Mouse (Mus musculus): ENCODE data around the gene Srrt. TPM values are rescaled to one million over a fixed set of nuclear protein-coding genes. Genes with fewer than 3 reads are reported as not detected.

The Srrt gene
- polyA plus RNA-seq, 1 experiment from 2014 or later: 97.0 TPM

GRCm38 (mm10) chr5:137348482-137349383, 41.3 kb upstream of the Srrt start:
- Histone ChIP-seq H3K27ac (ENCODE audit: low read length) (peak overlapping the region; percentile 98), H3K4me1 (ENCODE audit: control insufficient read depth, insufficient read depth, low read length) (peaks cover 39% of the 10 kb centered on the region)
- peak; percentile 46 for ATAC-seq (replicated peaks; ENCODE audit: extremely low read depth, insufficient read depth, low FRiP score)

GRCm38 (mm10) chr5:137347856-137348255, 40.4 kb upstream of the Srrt start:
- Histone ChIP-seq H3K4me3 (ENCODE audit: low read length) (no peak overlapping the region), H3K9me3 (replicated peaks; ENCODE audit: control insufficient read depth, low read length) (0 out of 2 replicates have a peak, but pooled peaks cover 3% of the 10 kb centered on the region), H3K27ac (ENCODE audit: low read length) (peak overlapping the region; percentile 98), H3K4me1 (ENCODE audit: control insufficient read depth, insufficient read depth, low read length) (peaks cover 35% of the 10 kb centered on the region), H3K27me3 (ENCODE audit: control insufficient read depth, insufficient read depth, low read length) (no peaks in the 10 kb centered on the region), H3K4me2 (ENCODE audit: low read depth, low read length) (peak overlapping the region; percentile 94; the same call in 1 of the 2 replicates), H3K9ac (ENCODE audit: low read length) (no peak overlapping the region), H3K36me3 (ENCODE audit: control insufficient read depth, insufficient read depth) (no peaks in the 10 kb centered on the region)
- no peak for ATAC-seq (replicated peaks; ENCODE audit: extremely low read depth, insufficient read depth, low FRiP score)
- WGBS: 22% methylated on average over 7 of the region's 7 CpGs

More at GRCm38 (mm10) chr5:137348482-137349383, 41.3 kb upstream of the Srrt start:
- Histone ChIP-seq H3K4me2 (ENCODE audit: low read depth, low read length) (peak overlapping the region; percentile 94), H3K9me3 (replicated peaks; ENCODE audit: control insufficient read depth, low read length) (0 out of 2 replicates have a peak, but pooled peaks cover 3% of the 10 kb centered on the region), H3K9ac (ENCODE audit: low read length) (peak overlapping the region; percentile 76), H3K27me3 (ENCODE audit: control insufficient read depth, insufficient read depth, low read length) (no peaks in the 10 kb centered on the region), H3K4me3 (ENCODE audit: low read length) (peak overlapping the region; percentile 90), H3K36me3 (ENCODE audit: control insufficient read depth, insufficient read depth) (0 out of 2 replicates have a peak, but pooled peaks cover 3% of the 10 kb centered on the region)
- WGBS: under 1% methylated on average over 33 of the region's 33 CpGs

DNA sequence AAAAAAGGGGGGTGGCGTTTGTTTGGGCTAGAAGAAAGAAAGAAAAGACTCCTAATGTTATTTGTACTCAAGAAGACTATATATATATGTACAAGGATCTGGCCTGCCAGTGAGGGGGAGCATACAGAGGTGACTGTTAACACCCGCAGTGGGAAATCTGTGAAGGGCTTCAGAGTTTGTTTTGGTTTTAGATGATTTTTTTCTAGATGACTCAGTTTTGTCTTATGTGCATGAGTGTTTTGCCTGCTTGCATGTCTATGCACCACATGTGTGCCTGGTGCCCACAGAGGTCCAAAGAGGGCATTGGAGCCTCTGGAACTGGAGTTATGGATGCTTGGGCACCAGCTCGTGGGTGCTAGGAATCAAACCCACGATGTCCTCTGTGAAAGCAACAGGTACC, 39.5 kb upstream of the Srrt start:
- no peaks in the 10 kb centered on the region for H3K27me3 ChIP-seq (ENCODE audit: control insufficient read depth, insufficient read depth, low read length)
- ATAC-seq (replicated peaks; ENCODE audit: extremely low read depth, insufficient read depth, low FRiP score): no peak
- peaks cover 26% of the 10 kb centered on the region for H3K4me1 ChIP-seq (ENCODE audit: control insufficient read depth, insufficient read depth, low read length)
- H3K9ac ChIP-seq (ENCODE audit: low read length): no peak overlapping the region
- no peaks in the 10 kb centered on the region for H3K36me3 ChIP-seq (ENCODE audit: control insufficient read depth, insufficient read depth)
- H3K4me2 ChIP-seq (ENCODE audit: low read depth, low read length): no peak overlapping the region
- WGBS: 79% methylated on average over 4 of the region's 4 CpGs
- no peak overlapping the region for H3K4me3 ChIP-seq (ENCODE audit: low read length)
- peak overlapping the region; percentile 36; the same call in 1 of the 2 replicates for H3K27ac ChIP-seq (ENCODE audit: low read length)
- H3K9me3 ChIP-seq (replicated peaks; ENCODE audit: control insufficient read depth, low read length): 0 out of 2 replicates have a peak, but pooled peaks cover 3% of the 10 kb centered on the region

GRCm38 (mm10) chr5:137346388-137346787, 38.9 kb upstream of the Srrt start:
- H3K4me2 ChIP-seq (ENCODE audit: low read depth, low read length): no peak overlapping the region

GRCm38 (mm10) chr5:137345821-137346220, 38.3 kb upstream of the Srrt start:
- Histone ChIP-seq H3K9ac (ENCODE audit: low read length) (peak overlapping the region; percentile 45; the same call in 1 of the 2 replicates), H3K4me3 (ENCODE audit: low read length) (0 out of 2 replicates have a peak overlapping the region, but pooled peaks have one; percentile 8), H3K4me2 (ENCODE audit: low read depth, low read length) (peak overlapping the region; percentile 43), H3K27me3 (ENCODE audit: control insufficient read depth, insufficient read depth, low read length) (no peaks in the 10 kb centered on the region), H3K27ac (ENCODE audit: low read length) (peak overlapping the region; percentile 19; the same call in 1 of the 2 replicates), H3K9me3 (replicated peaks; ENCODE audit: control insufficient read depth, low read length) (0 out of 2 replicates have a peak, but pooled peaks cover 3% of the 10 kb centered on the region), H3K36me3 (ENCODE audit: control insufficient read depth, insufficient read depth) (no peaks in the 10 kb centered on the region), H3K4me1 (ENCODE audit: control insufficient read depth, insufficient read depth, low read length) (peaks cover 18% of the 10 kb centered on the region)
- 13% methylated on average over 9 of the region's 9 CpGs for WGBS
- ATAC-seq (replicated peaks; ENCODE audit: extremely low read depth, insufficient read depth, low FRiP score): no peak

More at GRCm38 (mm10) chr5:137346388-137346787, 38.9 kb upstream of the Srrt start:
- peak overlapping the region; percentile 19; the same call in 1 of the 2 replicates for H3K27ac ChIP-seq (ENCODE audit: low read length)
- 0 out of 2 replicates have a peak, but pooled peaks cover 3% of the 10 kb centered on the region for H3K9me3 ChIP-seq (replicated peaks; ENCODE audit: control insufficient read depth, low read length)
- no peak overlapping the region for H3K9ac ChIP-seq (ENCODE audit: low read length)
- H3K36me3 ChIP-seq (ENCODE audit: control insufficient read depth, insufficient read depth): no peaks in the 10 kb centered on the region
- no peak overlapping the region for H3K4me3 ChIP-seq (ENCODE audit: low read length)
- peaks cover 22% of the 10 kb centered on the region for H3K4me1 ChIP-seq (ENCODE audit: control insufficient read depth, insufficient read depth, low read length)
- 68% methylated on average over 1 of the region's 1 CpGs for WGBS
- ATAC-seq (replicated peaks; ENCODE audit: extremely low read depth, insufficient read depth, low FRiP score): no peak
- H3K27me3 ChIP-seq (ENCODE audit: control insufficient read depth, insufficient read depth, low read length): no peaks in the 10 kb centered on the region

DNA sequence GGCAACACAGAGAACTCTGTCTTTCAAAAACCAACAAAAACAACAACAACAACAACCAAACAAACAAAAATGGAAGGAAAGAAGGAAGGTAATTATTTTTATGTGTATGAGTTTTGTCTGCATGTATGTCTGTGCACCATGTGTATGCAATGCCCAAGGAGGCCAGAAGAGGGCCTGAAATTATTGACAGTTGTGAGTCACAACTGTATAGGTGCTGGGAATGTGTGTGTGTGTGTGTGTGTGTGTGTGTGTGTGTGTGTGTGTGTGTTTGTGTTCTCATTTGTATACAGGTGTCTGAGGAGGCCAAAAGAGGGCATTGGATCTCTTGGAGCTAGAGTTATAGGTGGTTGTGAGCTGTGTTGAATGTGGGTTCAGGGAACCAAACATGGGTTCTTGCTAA, 36.4 kb upstream of the Srrt start:
- H3K4me1 ChIP-seq (ENCODE audit: control insufficient read depth, insufficient read depth, low read length): peaks cover 22% of the 10 kb centered on the region
- H3K4me2 ChIP-seq (ENCODE audit: low read depth, low read length): no peak overlapping the region
- ATAC-seq (replicated peaks; ENCODE audit: extremely low read depth, insufficient read depth, low FRiP score): no peak
- no peak overlapping the region for H3K4me3 ChIP-seq (ENCODE audit: low read length)
- H3K36me3 ChIP-seq (ENCODE audit: control insufficient read depth, insufficient read depth): no peaks in the 10 kb centered on the region
- H3K27ac ChIP-seq (ENCODE audit: low read length): no peak overlapping the region
- 0 out of 2 replicates have a peak, but pooled peaks cover 3% of the 10 kb centered on the region for H3K9me3 ChIP-seq (replicated peaks; ENCODE audit: control insufficient read depth, low read length)
- H3K27me3 ChIP-seq (ENCODE audit: control insufficient read depth, insufficient read depth, low read length): no peaks in the 10 kb centered on the region
- H3K9ac ChIP-seq (ENCODE audit: low read length): no peak overlapping the region

GRCm38 (mm10) chr5:137343412-137343811, 35.9 kb upstream of the Srrt start:
- Histone ChIP-seq H3K27ac (ENCODE audit: low read length) (no peak overlapping the region), H3K9ac (ENCODE audit: low read length) (no peak overlapping the region), H3K36me3 (ENCODE audit: control insufficient read depth, insufficient read depth) (no peaks in the 10 kb centered on the region), H3K9me3 (replicated peaks; ENCODE audit: control insufficient read depth, low read length) (0 out of 2 replicates have a peak, but pooled peaks cover 3% of the 10 kb centered on the region), H3K4me1 (ENCODE audit: control insufficient read depth, insufficient read depth, low read length) (peaks cover 21% of the 10 kb centered on the region), H3K4me3 (ENCODE audit: low read length) (no peak overlapping the region), H3K27me3 (ENCODE audit: control insufficient read depth, insufficient read depth, low read length) (no peaks in the 10 kb centered on the region), H3K4me2 (ENCODE audit: low read depth, low read length) (no peak overlapping the region)
- WGBS: 89% methylated on average over 5 of the region's 5 CpGs
- no peak for ATAC-seq (replicated peaks; ENCODE audit: extremely low read depth, insufficient read depth, low FRiP score)

DNA sequence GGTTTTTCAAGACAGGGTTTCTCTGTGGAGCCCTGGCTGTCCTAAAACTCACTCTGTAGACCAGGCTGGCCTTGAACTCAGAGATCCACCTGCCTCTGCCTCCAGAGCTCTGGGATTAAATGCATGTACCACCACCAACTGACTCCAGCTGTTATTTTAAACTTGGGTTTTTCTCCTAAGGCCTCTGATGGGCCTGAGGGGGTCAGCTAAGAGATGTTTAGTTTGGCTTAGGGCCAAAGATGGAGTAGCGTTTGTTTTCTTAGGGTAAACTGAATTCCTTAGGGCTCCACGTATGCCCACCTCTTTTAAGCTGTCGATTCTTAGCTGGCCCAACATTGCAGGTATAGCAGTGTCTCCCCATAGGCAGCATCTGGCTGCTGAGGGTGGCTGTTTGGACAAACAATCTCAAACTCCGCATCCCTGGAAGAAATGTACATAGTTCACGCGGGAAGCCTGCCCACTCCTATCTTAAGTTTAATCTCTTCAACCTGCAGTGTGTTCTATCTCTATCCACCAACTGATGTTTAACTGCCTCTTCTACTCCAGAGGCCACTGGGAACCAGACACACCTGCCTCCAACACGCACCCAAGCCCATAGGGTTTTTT, 35.0 kb upstream of the Srrt start:
- Histone ChIP-seq H3K9me3 (replicated peaks; ENCODE audit: control insufficient read depth, low read length) (0 out of 2 replicates have a peak, but pooled peaks cover 3% of the 10 kb centered on the region), H3K9ac (ENCODE audit: low read length) (no peak overlapping the region), H3K36me3 (ENCODE audit: control insufficient read depth, insufficient read depth) (no peaks in the 10 kb centered on the region), H3K4me3 (ENCODE audit: low read length) (no peak overlapping the region), H3K4me2 (ENCODE audit: low read depth, low read length) (no peak overlapping the region), H3K27me3 (ENCODE audit: control insufficient read depth, insufficient read depth, low read length) (no peaks in the 10 kb centered on the region), H3K4me1 (ENCODE audit: control insufficient read depth, insufficient read depth, low read length) (peaks cover 25% of the 10 kb centered on the region), H3K27ac (ENCODE audit: low read length) (no peak overlapping the region)
- ATAC-seq (replicated peaks; ENCODE audit: extremely low read depth, insufficient read depth, low FRiP score): no peak
- WGBS: 52% methylated on average over 7 of the region's 7 CpGs
